Mouse (Mus musculus) adrenal gland, postnatal 10 days (tissue): ENCODE measurements around the gene Gm6871. TPM values are rescaled to one million over a fixed set of nuclear protein-coding genes. Genes with fewer than 3 reads are reported as not detected.
A peak's percentile ranks its signal among the peaks of the same experiment; 100 is the strongest.
"Not testable (repeated sequence)": the region's sequence is repeated elsewhere in the genome, so short reads cannot be mapped to it uniquely, and the experiment has no call there.

Source experiments
- DNase-seq: peaks from one replicate; pipeline ENCODE4 v3.0.0; 2021; ENCODE audit warnings: mixed read lengths
- long read RNA-seq, 2 experiments: library from polyadenylated mRNA; stranded (forward); transcript quantifications; one replicate each; pipeline ENCODE4 v2.0.0; 2021
- total RNA-seq, 2 experiments: library from RNA; stranded (reverse); gene quantifications; 2 replicates each; pipeline ENCODE4 v1.2.3; 2021

The Gm6871 gene
- total RNA-seq = under 1 TPM in 1 of 2 experiments, not detected in 1; 0.27 TPM
- long read RNA-seq, experiment 1 = 0 reads
- long read RNA-seq, experiment 2, partial matches to known transcripts = 0 of 1 reads
- long read RNA-seq, experiment 2, other reads (novel, unspliced or antisense) = 1 of 1 reads

DNA sequence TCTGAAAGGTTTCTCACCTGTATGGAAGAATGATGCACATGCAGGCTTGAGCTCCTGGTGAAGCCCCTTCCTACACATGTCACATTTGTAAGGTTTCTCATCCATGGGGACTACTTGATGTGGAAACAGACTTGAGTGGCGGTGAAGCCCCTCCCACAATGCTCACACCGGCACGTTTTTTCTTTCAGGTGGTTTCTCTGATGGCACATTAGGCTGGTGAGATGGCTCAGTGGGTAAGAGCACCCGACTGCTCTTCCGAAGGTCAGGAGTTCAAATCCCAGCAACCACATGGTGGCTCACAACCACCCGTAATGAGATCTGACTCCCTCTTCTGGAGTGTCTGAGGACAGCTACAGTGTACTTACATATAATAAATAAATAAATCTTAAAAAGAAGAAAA, at the start of gene Gm6871:
Gene Gm6871 (minus strand): TSS at position 101 of the 400 bp plus-strand sequence.
- not testable (repeated sequence) for DNase-seq

DNA sequence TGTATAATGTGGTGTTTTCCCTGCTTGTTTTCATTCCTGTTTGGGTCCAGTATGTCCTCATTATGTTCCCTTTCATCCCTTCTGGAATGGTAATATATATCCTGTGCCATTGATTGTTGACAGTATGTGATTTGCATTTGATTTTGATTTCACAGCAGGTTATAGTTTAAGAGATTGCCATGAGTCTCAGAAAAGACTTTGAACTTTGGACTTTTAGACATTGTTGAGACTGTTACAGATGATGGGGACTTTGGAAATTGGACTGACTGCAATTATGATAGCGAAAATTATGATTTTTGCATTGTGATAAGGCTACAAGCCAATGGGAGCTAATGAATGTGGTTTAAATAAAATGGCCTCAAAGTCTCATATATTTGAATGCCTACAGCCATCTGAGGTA, 42.8 kb upstream of the Gm6871 start:
- not testable (repeated sequence) for DNase-seq

DNA sequence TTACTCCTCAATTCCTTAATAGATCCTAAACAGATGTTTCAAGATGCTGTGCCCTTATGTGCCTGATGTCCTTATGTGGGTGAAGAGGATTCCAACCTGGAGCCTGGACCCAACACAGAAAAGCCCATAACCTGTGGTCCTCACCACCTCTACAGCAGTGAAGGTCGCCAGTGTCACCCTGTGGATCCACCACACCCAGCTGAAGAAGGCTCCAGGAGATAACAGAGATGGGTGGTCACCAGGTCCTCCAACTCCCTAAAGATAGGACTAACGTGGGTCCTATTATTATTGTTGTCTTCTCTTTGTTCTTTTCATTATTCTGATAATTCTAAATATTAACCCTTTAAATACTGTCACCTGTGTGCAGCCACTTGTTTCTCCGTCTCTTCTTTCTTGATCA, 38.2 kb upstream of the Gm6871 start:
- DNase-seq = no peak

DNA sequence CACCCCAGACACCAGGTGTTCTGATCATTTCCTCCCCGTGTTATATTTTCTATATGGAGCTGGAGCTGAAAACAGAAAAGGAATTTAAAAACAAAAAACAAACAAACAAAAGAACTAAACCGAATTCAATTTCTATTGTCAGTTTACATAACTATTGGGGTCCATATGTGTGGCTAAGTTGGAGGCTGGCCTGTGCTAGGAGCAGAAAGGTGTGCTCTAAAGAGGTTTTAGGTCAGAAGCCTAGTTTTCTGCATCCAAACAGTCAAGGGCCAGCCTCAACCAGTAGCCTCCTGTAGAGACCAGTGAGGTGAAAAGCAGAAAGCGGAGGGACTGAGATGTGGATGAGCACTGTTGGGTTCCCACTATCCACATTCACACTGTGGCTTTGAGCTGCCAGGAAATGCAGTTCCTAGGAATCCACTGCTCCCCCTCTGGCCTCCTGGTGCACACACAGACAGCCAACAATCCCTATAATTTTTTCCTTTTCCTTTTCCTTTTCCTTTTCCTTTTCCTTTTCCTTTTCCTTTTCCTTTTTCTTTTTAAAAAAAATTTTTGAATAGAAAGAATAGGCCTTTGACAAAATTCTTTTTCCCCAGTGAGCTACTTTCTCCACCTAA, 26.6 kb upstream of the Gm6871 start:
- no peak for DNase-seq

DNA sequence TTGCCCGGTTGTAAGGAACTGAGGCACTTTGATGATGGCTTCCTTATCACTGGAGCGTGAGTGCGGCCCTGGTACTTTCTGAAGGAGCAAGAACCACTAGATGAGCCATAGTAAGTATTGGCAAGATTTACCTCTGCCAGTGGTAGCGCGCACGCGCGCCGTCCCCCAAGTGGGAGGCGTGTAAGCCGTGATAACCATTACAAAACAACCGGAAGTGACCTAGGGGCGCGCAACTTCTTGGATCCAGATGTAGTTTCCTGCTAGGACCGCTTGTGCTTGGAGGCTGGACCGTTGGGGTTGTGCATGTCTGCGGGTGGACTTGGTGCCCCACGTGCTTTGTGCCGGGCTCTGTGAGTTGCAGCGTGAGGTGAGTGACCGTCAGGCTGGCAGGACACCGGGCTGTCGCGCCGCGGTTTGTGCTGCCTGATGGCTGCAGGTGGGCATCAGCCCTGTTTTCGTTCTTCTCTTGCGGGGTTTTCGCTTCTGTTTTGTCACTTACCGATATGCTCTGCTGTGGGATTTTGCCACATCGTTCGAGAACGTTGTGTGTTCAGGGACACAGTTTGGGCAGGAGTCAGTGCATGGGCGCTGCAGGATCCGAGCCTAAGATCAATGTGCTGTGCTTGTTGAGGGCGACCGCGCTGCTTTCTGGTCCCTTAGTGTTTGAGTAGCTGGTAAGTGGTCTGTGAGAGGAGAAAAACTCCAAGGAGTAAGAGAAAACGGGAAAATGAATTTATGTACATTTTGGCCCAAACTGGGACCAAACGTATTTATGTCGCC, 25.8 kb upstream of the Gm6871 start, which contains the start of gene 2610021A01Rik:
Gene 2610021A01Rik (plus strand): TSS at position 197 of the 780 bp plus-strand sequence.
- peak; percentile 93 for DNase-seq

DNA sequence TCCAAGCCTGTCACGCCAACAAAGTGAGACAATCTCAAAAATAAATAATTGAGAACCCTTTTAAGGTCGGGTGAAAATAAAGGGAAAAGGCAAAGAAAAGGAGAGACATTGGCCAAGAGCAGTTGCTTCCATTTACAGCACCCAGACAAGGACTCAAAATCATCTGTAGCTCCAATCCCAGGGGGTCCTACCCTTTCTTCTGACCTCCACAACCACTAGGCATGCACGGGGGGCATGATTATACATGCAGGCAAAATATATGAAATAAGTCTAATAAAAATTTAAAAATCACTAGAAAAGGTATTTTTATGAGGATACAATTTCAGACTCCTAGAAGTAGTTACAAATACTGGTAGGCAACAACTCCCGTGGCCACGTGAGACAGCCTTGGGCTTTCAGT, 25.2 kb upstream of the Gm6871 start:
- DNase-seq = no peak

DNA sequence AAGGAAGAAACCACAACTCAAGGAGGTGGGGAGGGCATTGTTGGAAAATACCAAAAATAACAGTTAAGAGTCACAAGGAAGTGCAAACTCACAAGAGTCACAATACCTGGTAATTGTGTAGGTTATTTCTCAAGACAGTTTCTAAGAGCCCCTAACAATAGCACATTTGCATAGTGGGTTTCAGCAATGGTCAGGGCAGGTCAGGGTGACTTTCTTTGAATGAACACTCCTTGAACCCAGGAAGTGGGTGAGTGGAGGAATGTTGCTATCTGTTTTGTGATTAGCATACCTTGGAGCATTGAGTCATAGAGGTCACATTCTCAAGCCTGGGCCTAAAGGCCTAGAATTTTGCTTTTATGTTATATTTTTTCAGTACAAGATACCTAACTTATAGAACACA, 14.4 kb upstream of the Gm6871 start:
- DNase-seq = not testable (repeated sequence)

DNA sequence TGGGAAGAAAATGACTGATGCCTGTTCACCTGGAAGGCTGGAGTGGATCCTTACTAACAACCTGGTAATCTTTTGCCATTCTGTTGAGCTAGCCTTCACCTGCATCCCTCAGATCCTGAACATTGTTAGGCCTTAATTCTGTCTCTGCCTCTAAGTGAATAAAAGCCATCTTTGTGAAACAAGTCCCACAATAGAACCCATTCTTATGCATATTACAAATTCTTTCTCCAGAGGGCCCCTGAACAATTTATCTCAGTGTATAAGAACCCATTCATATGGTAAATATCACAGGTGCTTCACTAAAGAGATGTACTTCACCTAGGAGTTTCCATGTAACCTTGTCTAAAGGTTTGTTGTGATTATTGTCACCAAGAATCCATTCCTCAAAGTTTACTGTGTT, 8.6 kb upstream of the Gm6871 start:
- DNase-seq = no peak

DNA sequence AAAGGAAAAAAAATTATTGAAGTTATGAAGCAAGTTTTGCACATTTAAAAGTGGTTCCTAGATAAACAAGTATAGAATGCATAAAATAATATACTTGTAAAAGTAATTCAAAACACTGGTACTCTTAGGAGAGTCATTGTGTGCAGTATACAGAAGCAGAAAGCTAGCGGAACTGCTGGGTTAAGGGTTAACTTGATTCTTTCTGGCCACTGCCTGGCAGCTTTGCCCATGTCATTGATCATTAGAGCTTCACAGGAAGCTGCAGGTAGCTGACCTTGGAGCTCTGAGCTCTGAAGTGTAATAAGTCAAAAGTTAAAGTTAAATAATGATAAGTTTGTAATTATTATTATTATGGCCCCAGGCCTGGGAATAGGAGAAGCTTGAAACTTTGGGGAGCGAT, 4.5 kb upstream of the Gm6871 start:
- no peak for DNase-seq

DNA sequence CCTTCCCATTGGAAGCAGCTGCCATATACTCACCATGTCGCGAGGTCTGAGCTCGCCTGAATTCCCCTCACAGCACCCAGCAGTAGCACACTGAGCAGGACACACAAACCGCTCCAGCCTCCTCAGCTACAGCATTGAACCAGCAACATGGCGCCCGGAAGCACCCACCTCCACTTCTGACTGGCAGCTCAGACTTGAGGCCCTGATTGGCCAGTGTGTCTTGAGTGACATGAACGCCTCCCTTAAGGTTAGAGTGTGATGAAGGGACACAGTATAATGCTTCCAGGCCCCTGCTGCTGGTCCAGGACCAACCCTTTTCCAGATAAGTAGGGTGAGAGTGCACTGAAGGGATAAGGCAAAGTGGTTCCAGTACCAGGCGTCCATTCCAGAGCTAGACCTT, 12.8 kb downstream of the Gm6871 start:
- no peak for DNase-seq

DNA sequence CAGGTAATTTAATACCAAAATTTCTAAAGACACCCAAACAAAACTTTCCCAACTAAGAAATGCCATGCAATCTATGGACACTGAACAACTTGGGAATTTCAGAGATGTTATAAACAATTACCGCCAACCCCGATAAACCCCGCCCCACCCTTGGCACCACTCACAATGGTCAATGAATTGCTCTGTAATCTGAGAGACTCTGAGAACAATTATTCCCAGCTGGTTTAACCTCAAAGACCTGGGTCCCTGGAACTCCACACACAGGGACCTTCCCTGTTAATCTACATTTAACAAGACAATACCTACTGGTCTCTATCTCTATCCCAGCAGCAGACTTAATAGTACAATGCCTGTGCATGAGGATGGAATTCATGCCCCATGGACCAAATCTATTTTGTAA, 60.8 kb downstream of the Gm6871 start:
- no peak for DNase-seq

DNA sequence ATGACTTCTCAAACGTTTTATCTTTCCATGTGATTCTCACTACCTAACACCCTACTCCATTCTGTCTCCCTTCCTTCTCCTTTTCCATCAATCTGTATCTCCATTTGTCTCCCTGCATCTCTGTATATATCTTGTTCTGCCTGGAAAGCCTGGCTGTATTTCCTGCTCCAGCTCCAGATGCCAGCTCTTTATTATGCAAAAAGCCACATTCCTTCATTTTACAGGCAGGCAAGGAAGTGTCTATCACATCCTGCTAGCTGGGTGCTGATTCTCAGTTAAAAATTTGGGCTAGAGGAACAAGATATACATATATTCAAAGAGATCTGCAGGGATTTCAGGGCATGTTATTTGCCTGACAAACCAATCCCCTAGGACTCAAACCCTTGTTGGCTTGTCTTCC, 61.3 kb downstream of the Gm6871 start:
- DNase-seq = no peak

DNA sequence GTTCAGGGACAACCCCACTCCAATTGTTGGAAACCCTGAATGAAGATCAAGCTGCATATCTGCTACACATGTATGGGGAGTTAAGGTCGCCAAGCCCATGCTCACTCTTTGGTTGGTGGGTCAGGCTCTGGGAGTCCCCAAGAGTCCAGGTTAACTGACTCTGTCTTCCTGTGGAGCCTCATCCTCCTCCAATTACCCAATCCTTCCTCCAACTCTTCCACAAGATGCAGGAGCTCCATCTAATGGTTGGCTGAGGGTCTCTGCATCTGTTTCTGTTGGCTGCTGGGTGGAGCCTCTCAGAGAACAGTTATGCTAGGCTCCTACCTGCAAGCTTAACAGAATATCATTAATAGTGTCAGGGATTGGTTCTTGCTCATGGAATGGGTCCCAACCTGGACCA, 71.1 kb downstream of the Gm6871 start:
- no peak for DNase-seq

DNA sequence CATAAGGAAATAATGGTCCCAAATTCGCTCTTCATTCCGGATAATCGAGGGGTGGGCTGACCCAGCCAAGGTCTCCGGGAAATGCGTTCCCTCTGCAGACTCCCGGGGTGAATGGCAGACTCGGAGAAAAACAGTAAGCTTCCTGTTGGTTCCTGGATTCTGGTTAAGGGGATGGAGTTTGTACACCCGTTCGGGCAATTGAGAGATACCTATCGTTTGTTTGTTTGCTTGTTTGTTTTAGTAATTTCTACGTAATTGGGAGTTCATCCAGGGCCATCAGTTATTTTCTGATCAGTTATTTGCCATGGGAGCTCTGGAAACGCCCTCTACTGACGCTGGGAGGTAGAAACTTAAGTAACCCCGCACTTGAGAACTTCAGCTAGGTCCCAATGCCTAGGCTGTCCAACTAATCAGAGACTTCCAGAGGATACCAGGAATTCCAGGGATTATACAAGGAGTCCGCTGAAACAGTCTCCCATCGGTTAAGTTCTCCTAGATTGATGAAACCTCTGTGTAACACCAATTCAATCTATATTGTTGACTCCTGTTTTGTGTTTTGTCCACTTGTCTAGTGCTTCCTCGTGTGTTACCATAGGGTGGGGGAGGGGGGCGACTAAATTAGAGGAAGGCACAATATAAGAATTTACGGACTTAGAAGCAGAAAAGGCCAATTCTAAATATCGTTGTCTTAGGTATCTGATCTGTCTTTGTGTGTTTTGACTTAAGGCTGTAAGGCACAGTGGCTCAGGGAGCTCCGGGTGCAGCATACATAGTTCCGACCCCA, 73.1 kb downstream of the Gm6871 start:
- peak; percentile 72 for DNase-seq

DNA sequence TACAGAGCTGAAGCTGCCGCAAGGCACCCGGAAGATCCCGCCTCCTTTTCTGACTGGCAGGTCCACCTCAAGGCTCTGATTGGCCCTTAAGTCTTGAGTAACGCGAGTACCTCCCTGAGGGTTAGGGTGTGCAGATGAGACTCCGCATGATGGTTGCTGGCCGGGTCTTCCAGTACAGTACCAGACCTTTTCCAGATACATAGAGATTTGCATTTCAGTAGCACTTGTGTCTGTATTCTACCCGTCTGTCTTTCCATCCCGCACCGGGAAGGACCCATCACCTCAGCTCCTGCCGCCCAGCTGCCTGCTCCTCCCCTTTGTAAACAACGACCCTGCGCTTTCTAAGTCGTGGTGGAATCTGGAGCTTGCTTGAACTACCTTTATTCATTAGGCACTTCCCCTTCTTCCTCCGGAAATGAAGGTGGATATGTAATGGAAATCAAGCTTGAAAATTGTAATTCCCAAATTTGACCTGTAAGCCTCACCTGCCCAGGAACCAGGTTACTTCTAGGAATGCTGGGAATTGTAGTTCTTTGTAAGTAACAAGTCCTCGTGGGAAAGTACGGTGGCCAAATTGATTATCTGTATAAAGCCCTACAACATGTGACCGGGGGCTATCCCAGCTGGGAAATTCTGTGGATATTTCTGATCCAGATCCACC, 73.9 kb downstream of the Gm6871 start, which contains the start of the genes Gm20449 and AW146154:
Gene Gm20449 (minus strand): TSS at position 29 of the 661 bp plus-strand sequence.
Gene AW146154 (minus strand): TSS at position 502 of the 661 bp plus-strand sequence.
- DNase-seq = peak; percentile 99

DNA sequence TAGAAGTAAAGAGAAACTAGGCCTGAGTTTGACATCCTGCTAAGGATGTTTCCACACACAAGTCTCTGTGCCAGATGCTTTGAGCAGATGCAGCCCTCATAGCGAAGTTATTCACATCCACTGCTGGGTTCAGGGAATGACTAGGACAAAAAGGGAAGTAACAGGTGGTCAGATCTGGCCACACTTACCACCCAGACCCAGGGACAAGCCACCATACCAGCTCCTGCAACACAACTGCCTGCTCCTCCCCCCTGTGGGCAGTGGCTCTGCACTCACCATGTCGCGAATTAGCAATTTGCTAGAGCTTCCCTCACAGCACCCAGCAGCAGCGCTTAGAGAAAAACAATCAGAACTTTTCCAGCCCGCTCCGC, 74.5 kb downstream of the Gm6871 start:
- not testable (repeated sequence) for DNase-seq

DNA sequence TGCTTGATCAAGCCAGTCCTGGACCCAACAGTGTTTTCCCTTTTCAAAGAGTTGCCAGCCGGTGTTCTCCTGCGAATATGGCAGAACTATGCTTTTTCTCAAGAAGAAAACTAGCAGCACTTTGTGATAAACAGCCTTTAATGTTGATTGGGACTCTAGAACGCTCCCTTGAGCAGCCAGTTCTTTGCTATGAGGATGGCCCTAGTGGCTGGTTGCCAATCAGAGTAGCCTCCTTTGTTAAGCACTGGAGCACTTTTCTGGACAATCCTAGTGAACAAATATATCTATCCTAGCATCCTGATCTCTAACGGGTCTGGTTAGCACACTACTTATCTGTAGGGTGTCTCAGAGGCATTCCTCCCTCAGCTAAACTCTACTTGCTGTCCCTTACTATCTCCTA, 75.0 kb downstream of the Gm6871 start:
- DNase-seq = not testable (repeated sequence)

DNA sequence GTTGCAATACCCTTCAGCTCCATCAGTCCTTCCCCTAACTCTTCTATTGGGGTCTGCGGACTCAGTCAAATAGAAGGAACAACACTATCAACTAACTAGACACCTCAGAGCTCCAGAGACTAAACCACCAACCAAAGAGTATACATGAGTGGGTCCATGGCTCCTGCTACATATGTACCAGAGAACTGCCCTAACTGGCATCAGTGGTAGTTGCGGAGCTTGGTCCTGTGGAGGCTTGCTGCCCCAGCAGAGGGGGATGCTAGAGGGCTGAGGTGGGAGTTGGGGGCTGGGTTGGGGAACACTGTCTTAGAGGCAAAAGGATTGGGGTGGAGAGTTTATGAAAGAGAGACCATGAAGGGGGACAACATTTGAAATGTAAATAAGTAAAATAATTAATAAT, 75.6 kb downstream of the Gm6871 start:
- no peak for DNase-seq
